Mouse (Mus musculus) G1E (cell line): Measurements from ENCODE around the gene Pde8b. TPM values are rescaled to one million over a fixed set of nuclear protein-coding genes. Genes with fewer than 3 reads are reported as not detected.

ENCODE experiments used
- ATAC-seq: 2 replicates; pipeline ENCODE4 v1.8.0; 2016; ENCODE audit warnings: mild to moderate bottlenecking; ENCODE audit not compliant: insufficient number of reproducible peaks, poor library complexity, low FRiP score, severe bottlenecking; ENCODE audit errors: extremely low read depth
- DNase-seq: peaks from one replicate; pipeline ENCODE4 v3.0.0; 2012; ENCODE audit warnings: low spot score
- H3K27me3 ChIP-seq: 2 replicates; pipeline ENCODE4 v1.6.1; 2012; ENCODE audit warnings: mild to moderate bottlenecking, low read length, inconsistent platforms; ENCODE audit not compliant: insufficient read depth
- H3K36me3 ChIP-seq: replicated peaks from 2 replicates; pipeline ENCODE3; 2012; ENCODE audit warnings: mild to moderate bottlenecking, inconsistent platforms
- H3K4me1 ChIP-seq: 2 replicates; pipeline ENCODE4 v1.6.1; 2012; ENCODE audit warnings: low read depth, low read length, inconsistent platforms, mixed read lengths; ENCODE audit not compliant: insufficient read depth
- H3K4me3 ChIP-seq: 2 replicates; pipeline ENCODE4 v1.5.1; 2012; ENCODE audit warnings: low read depth, mild to moderate bottlenecking, inconsistent platforms, low read length, moderate library complexity, mixed read lengths
- H3K9me3 ChIP-seq: replicated peaks from 2 replicates; pipeline ENCODE4 v1.6.1; 2012; ENCODE audit warnings: inconsistent platforms
- CTCF ChIP-seq: IDR thresholded peaks from 2 replicates; pipeline ENCODE4 v1.5.1; 2012; ENCODE audit warnings: low read depth, low read length, inconsistent platforms, mixed read lengths
- GATA1 ChIP-seq: IDR thresholded peaks from 2 replicates; pipeline ENCODE4 v1.6.1; 2012; ENCODE audit warnings: borderline replicate concordance, low read length, inconsistent platforms, mixed read lengths
- GATA2 ChIP-seq: IDR thresholded peaks from 2 replicates; pipeline ENCODE4 v1.6.1; 2012; ENCODE audit warnings: low read depth, low read length, inconsistent platforms, borderline replicate concordance
- POLR2AphosphoS5 ChIP-seq: IDR thresholded peaks from 2 replicates; pipeline ENCODE4 v1.6.1; 2012; ENCODE audit warnings: low read depth, low read length, inconsistent platforms; ENCODE audit not compliant: insufficient replicate concordance
- TAL1 ChIP-seq: conservative IDR thresholded peaks from 2 replicates; pipeline ENCODE4 v1.6.1; 2012; ENCODE audit warnings: low read depth, low read length, inconsistent platforms, mixed read lengths
- polyA plus RNA-seq: library from polyadenylated mRNA; stranded (reverse); fragments of >175 nt; gene quantifications from 2 replicates; pipeline ENCODE4 v1.2.3, GENCODE M21; 2012
- total RNA-seq, 2 experiments: library from RNA; stranded (forward) in 1 of 2; stranded (reverse) in 1 of 2; fragments of 200-1000 nt in 1 of 2; fragments of >200 nt in 1 of 2; fragmentation: Nextera tagmentation in 1 of 2; gene quantifications; 2 replicates each; pipeline ENCODE4 v1.2.3; 2014 to 2017

Pde8b gene
- total and polyA plus RNA-seq, 3 experiments: 0.22 TPM; not detected in 2

DNA sequence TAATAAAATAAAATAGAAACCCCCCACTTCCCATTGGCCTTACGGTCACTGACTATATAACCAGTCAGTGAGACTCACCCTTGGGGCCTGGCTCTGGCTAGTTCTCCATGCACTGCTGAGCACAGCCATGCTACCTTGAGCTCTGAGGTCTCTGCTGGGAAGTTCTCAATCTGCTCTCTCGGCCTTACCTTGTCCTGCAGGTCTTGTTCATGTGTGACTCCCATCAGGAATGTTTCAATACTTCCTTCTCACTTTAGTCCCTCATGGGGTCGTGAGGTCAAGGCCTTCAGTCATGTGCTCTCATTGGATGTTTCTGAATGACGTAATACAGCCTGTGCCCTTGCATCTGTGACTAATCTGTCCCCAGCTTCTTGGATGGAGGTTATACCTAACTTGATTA is 191.3 kb downstream of the Pde8b start:
- ATAC-seq (no peak), DNase-seq (no peak)
- TF ChIP-seq GATA2: no peak
- no peak for TF ChIP-seq CTCF
- no peak for TF ChIP-seq POLR2AphosphoS5
- TF ChIP-seq TAL1: no peak
- no peak for TF ChIP-seq GATA1
- no peaks in the 10 kb centered on the region for H3K9me3 ChIP-seq
- H3K36me3 ChIP-seq: no peaks in the 10 kb centered on the region
- no peak overlapping the region for H3K4me3 ChIP-seq
- peaks cover 13% of the 10 kb centered on the region for H3K27me3 ChIP-seq
- H3K4me1 ChIP-seq: no peaks in the 10 kb centered on the region

DNA sequence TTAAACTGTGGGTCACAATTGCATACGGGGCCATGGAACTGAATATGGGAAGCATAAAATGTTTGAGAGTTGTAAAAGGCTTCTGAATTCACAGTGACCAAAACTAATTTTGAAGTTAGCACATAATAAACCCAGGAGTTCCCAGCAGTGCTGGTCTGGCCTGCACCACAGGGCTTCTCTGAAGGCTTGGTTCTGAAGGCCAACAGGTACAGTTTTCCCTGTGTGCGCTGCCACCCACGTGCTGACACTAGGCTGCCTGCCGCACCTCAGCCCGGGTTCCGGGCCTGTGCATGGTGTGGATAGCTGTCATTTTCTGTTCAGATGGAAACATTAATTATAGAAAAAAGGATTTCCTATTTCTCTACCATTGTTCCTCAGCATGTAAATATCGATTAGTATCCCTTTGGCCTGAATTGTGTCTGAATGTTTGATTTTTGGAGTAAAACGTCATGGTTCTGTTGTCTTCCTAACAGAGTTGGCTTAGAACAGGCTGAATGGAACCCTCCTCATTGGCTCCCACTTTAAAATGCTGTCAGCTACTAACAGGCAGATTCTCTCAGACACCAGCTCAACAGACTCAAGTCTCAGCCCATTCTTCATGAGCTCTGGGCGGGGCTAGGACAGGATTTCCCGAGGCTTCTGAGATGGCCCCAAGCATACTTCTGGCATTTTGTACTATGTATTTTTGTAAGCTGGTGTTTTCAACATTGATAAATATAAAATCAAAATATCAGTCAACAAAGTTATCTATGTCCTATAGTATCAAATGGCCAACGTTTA is 193.4 kb downstream of the Pde8b start:
- H3K36me3 ChIP-seq: no peaks in the 10 kb centered on the region
- no peak overlapping the region for H3K4me3 ChIP-seq
- H3K9me3 ChIP-seq: no peaks in the 10 kb centered on the region
- TF ChIP-seq GATA2: no peak
- no peak for TF ChIP-seq CTCF
- TF ChIP-seq POLR2AphosphoS5: no peak
- TF ChIP-seq TAL1: no peak
- no peak for TF ChIP-seq GATA1
- DNase-seq (no peak), ATAC-seq (no peak)
- peaks cover 19% of the 10 kb centered on the region for H3K27me3 ChIP-seq
- H3K4me1 ChIP-seq: no peaks in the 10 kb centered on the region

DNA sequence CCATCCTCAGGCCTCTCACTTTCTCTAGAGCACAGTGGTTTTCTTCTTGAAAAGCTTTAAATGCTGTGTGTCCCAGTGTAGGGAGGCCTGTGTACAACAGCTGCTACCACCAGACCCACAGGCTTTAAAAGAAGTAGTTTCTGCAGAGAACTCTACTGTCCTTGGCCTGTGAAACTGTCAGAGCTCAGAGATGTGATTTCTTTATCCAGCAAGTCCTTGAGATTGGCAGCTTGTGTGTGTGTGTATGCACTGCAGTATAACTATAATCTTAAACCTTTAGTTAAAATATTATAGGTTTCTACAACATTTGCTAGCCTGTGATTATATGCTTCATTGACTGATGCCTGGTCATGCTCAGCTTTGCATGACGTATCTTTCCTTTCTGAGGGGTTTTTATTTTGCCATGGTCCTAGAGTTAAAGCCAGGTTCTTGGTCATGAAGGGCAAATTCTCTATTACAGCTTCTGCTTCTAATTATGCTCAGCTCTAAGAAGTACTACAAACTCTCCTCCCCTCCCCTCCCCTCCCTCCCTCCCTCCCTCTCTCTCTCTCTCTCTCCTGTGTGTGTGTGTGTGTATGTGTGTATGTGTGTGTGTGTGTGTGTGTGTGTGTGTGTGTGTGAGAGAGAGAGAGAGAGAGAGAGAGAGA is 194.3 kb downstream of the Pde8b start:
- TF ChIP-seq GATA2 (no peak), GATA1 (no peak), POLR2AphosphoS5 (no peak), TAL1 (no peak), CTCF (no peak)
- no peak overlapping the region for H3K4me3 ChIP-seq
- no peaks in the 10 kb centered on the region for H3K9me3 ChIP-seq
- no peak for ATAC-seq
- no peaks in the 10 kb centered on the region for H3K4me1 ChIP-seq
- H3K36me3 ChIP-seq: no peaks in the 10 kb centered on the region
- DNase-seq: no peak
- H3K27me3 ChIP-seq: peaks cover 19% of the 10 kb centered on the region

DNA sequence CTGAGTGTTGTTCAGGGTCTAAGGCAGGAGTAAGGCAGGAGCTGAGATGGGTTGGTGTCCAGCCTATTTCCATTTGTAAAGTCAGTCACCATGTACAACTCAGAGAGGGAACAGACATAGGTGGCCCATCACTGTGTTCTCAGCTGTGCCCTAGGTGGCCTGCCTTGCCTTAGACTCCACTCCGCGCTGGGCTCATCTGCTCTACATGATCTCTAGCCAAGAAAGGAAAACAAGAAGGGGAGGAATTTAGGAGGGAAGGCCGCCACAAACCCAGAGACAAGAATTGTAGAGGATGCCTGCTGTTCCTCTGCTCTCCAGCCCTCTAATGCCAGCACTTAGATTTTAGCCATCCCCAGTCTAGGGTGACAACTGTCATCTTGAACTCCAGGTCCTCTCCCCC is 197.7 kb downstream of the Pde8b start:
- ATAC-seq (no peak), DNase-seq (no peak)
- H3K9me3 ChIP-seq: no peaks in the 10 kb centered on the region
- H3K36me3 ChIP-seq: no peaks in the 10 kb centered on the region
- no peak overlapping the region for H3K4me3 ChIP-seq
- no peak for TF ChIP-seq TAL1
- TF ChIP-seq POLR2AphosphoS5: no peak
- no peak for TF ChIP-seq GATA1
- TF ChIP-seq GATA2: no peak
- no peak for TF ChIP-seq CTCF
- peaks cover 24% of the 10 kb centered on the region for H3K27me3 ChIP-seq
- no peaks in the 10 kb centered on the region for H3K4me1 ChIP-seq

DNA sequence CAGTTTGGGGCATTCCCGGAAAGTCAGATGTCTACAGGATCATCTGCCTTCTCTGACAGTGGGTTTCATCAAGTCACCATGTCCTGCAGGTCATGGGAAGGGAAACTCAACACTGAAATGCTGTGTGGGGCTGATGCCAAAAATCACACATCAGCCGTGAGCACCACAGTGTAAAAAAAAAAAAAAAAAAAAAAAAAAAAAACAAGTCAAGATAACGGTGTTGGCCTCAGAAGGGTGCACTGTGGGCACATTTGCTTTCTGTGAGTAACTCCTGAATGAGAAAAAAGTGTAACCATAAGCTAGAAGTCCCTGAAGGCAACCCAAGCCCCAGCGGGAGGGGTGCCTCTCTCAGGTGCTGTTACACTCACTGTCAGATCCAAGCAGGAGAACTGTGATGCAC is 199.7 kb downstream of the Pde8b start:
- H3K4me3 ChIP-seq: no peak overlapping the region
- ATAC-seq: no peak
- no peak for DNase-seq
- no peaks in the 10 kb centered on the region for H3K9me3 ChIP-seq
- no peak for TF ChIP-seq TAL1
- TF ChIP-seq CTCF: no peak
- no peak for TF ChIP-seq GATA2
- no peak for TF ChIP-seq POLR2AphosphoS5
- no peak for TF ChIP-seq GATA1
- no peaks in the 10 kb centered on the region for H3K36me3 ChIP-seq
- peaks cover 20% of the 10 kb centered on the region for H3K27me3 ChIP-seq
- H3K4me1 ChIP-seq: no peaks in the 10 kb centered on the region

DNA sequence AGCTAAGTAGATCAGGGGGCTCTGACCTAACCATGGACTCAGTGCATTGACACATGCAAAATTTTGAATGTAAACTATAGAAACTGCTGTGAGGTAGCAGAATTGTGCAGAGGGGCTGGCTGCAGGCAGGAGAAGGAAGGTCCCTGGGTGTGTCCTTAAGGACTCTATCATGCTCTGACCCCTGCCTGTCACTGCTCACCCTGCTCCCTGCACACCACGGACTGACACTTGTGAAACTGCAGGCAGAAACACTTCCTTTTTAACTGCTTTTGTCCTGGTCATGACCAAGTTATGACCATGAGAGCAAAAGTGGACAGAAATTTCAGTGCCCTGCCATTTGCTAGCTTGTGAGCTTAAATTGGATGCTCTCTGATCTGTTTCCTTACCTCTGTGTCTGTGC is 206.0 kb downstream of the Pde8b start:
- H3K4me1 ChIP-seq: no peaks in the 10 kb centered on the region
- H3K9me3 ChIP-seq: no peaks in the 10 kb centered on the region
- ATAC-seq (no peak), DNase-seq (no peak)
- no peaks in the 10 kb centered on the region for H3K36me3 ChIP-seq
- H3K27me3 ChIP-seq: peaks cover 35% of the 10 kb centered on the region
- no peak for TF ChIP-seq TAL1
- no peak for TF ChIP-seq POLR2AphosphoS5
- TF ChIP-seq CTCF: no peak
- no peak for TF ChIP-seq GATA2
- no peak for TF ChIP-seq GATA1
- H3K4me3 ChIP-seq: no peak overlapping the region
